Mouse (Mus musculus): Measurements from ENCODE around the gene Cd47. TPM values are rescaled to one million over a fixed set of nuclear protein-coding genes. Genes with fewer than 3 reads are reported as not detected.

Cd47 gene
- polyA plus RNA-seq, 1 experiment from 2014 or later, result 95.1 TPM

GRCm38 (mm10) chr16:49848651-49849050 is 48.3 kb downstream of the Cd47 start:
- H3K4me2 ChIP-seq (replicated peaks), result no peak overlapping the region
- H3K9ac ChIP-seq, result no peak overlapping the region
- WGBS, result 62% methylated on average over 1 of the region's 1 CpGs
- H3K4me3 ChIP-seq, result no peak overlapping the region
- ATAC-seq (ENCODE audit: low FRiP score), result no peak
- H3K9me3 ChIP-seq (replicated peaks), result no peaks in the 10 kb centered on the region
- no peaks in the 10 kb centered on the region for H3K27me3 ChIP-seq
- no peaks in the 10 kb centered on the region for H3K36me3 ChIP-seq
- no peaks in the 10 kb centered on the region for H3K4me1 ChIP-seq
- H3K27ac ChIP-seq, result no peak overlapping the region

GRCm38 (mm10) chr16:49852940-49853339 is 52.6 kb downstream of the Cd47 start:
- H3K4me2 ChIP-seq (replicated peaks), result no peak overlapping the region
- no peak overlapping the region for H3K27ac ChIP-seq
- H3K4me3 ChIP-seq, result no peak overlapping the region
- no peaks in the 10 kb centered on the region for H3K9me3 ChIP-seq (replicated peaks)
- peaks cover 10% of the 10 kb centered on the region for H3K4me1 ChIP-seq
- WGBS, result 87% methylated on average over 3 of the region's 3 CpGs
- H3K27me3 ChIP-seq, result no peaks in the 10 kb centered on the region
- H3K9ac ChIP-seq, result no peak overlapping the region
- ATAC-seq (ENCODE audit: low FRiP score), result no peak
- H3K36me3 ChIP-seq, result no peaks in the 10 kb centered on the region

- Histone ChIP-seq H3K9me3 (replicated peaks) (no peaks in the 10 kb centered on the region), H3K36me3 (no peaks in the 10 kb centered on the region), H3K4me1 (peaks cover 15% of the 10 kb centered on the region), H3K27me3 (no peaks in the 10 kb centered on the region), H3K9ac (no peak overlapping the region), H3K27ac (no peak overlapping the region), H3K4me3 (no peak overlapping the region), H3K4me2 (replicated peaks) (no peak overlapping the region)
- no peak for ATAC-seq (ENCODE audit: low FRiP score)
- WGBS, result 81% methylated on average over 6 of the region's 6 CpGs
Measured at GRCm38 (mm10) chr16:49853633-49854032, 53.3 kb downstream of the Cd47 start.

- peaks cover 15% of the 10 kb centered on the region for H3K4me1 ChIP-seq
- H3K27me3 ChIP-seq, result no peaks in the 10 kb centered on the region
- no peak overlapping the region for H3K4me3 ChIP-seq
- WGBS, result 91% methylated on average over 6 of the region's 6 CpGs
- no peak overlapping the region for H3K9ac ChIP-seq
- no peaks in the 10 kb centered on the region for H3K9me3 ChIP-seq (replicated peaks)
- no peaks in the 10 kb centered on the region for H3K36me3 ChIP-seq
- H3K4me2 ChIP-seq (replicated peaks), result no peak overlapping the region
- no peak for ATAC-seq (ENCODE audit: low FRiP score)
- no peak overlapping the region for H3K27ac ChIP-seq
Measured at GRCm38 (mm10) chr16:49854194-49854593, 53.9 kb downstream of the Cd47 start.

- ATAC-seq (ENCODE audit: low FRiP score), result peak; percentile 97
- Histone ChIP-seq H3K4me2 (replicated peaks) (peak overlapping the region; percentile 68), H3K4me1 (peaks cover 15% of the 10 kb centered on the region), H3K4me3 (peak overlapping the region; percentile 90), H3K9ac (peak overlapping the region; percentile 92), H3K36me3 (no peaks in the 10 kb centered on the region), H3K27me3 (no peaks in the 10 kb centered on the region), H3K9me3 (replicated peaks) (no peaks in the 10 kb centered on the region), H3K27ac (peak overlapping the region; percentile 98)
- WGBS, result 1% methylated on average over 73 of the region's 74 CpGs
Measured at GRCm38 (mm10) chr16:49854931-49855835, 54.9 kb downstream of the Cd47 start.

- Histone ChIP-seq H3K27ac (peak overlapping the region; percentile 98), H3K9me3 (replicated peaks) (no peaks in the 10 kb centered on the region), H3K4me3 (peak overlapping the region; percentile 90), H3K27me3 (no peaks in the 10 kb centered on the region), H3K9ac (peak overlapping the region; percentile 92), H3K36me3 (no peaks in the 10 kb centered on the region), H3K4me2 (replicated peaks) (peak overlapping the region; percentile 68), H3K4me1 (peaks cover 15% of the 10 kb centered on the region)
- ATAC-seq (ENCODE audit: low FRiP score), result peak; percentile 83
- under 1% methylated on average over 37 of the region's 39 CpGs for WGBS
Measured at GRCm38 (mm10) chr16:49855836-49856503, 55.6 kb downstream of the Cd47 start.

GRCm38 (mm10) chr16:49856661-49857060 is 56.3 kb downstream of the Cd47 start:
- H3K4me1 ChIP-seq, result peaks cover 15% of the 10 kb centered on the region
- 25% methylated on average over 8 of the region's 8 CpGs for WGBS
- H3K27me3 ChIP-seq, result no peaks in the 10 kb centered on the region
- no peaks in the 10 kb centered on the region for H3K36me3 ChIP-seq
- no peak for ATAC-seq (ENCODE audit: low FRiP score)
- H3K27ac ChIP-seq, result peak overlapping the region; percentile 17; the same call in 1 of the 2 replicates
- H3K4me2 ChIP-seq (replicated peaks), result peak overlapping the region; percentile 68
- no peaks in the 10 kb centered on the region for H3K9me3 ChIP-seq (replicated peaks)
- peak overlapping the region; percentile 92 for H3K9ac ChIP-seq
- H3K4me3 ChIP-seq, result peak overlapping the region; percentile 90

GRCm38 (mm10) chr16:49857504-49858160 is 57.3 kb downstream of the Cd47 start:
- H3K27me3 ChIP-seq, result no peaks in the 10 kb centered on the region
- peak overlapping the region; percentile 17 for H3K4me3 ChIP-seq
- no peak overlapping the region for H3K27ac ChIP-seq
- no peaks in the 10 kb centered on the region for H3K36me3 ChIP-seq
- H3K9me3 ChIP-seq (replicated peaks), result no peaks in the 10 kb centered on the region
- ATAC-seq (ENCODE audit: low FRiP score), result no peak
- H3K9ac ChIP-seq, result no peak overlapping the region
- peak overlapping the region; percentile 68 for H3K4me2 ChIP-seq (replicated peaks)
- WGBS, result 60% methylated on average over 8 of the region's 8 CpGs
- peaks cover 15% of the 10 kb centered on the region for H3K4me1 ChIP-seq

GRCm38 (mm10) chr16:49858161-49858906 is 58.0 kb downstream of the Cd47 start:
- Histone ChIP-seq H3K4me2 (replicated peaks) (peak overlapping the region; percentile 68), H3K9ac (no peak overlapping the region), H3K27me3 (no peaks in the 10 kb centered on the region), H3K36me3 (no peaks in the 10 kb centered on the region), H3K4me1 (peaks cover 15% of the 10 kb centered on the region), H3K27ac (no peak overlapping the region), H3K9me3 (replicated peaks) (no peaks in the 10 kb centered on the region), H3K4me3 (no peak overlapping the region)
- ATAC-seq (ENCODE audit: low FRiP score), result no peak
- 85% methylated on average over 9 of the region's 9 CpGs for WGBS

GRCm38 (mm10) chr16:49858907-49859853 is 58.8 kb downstream of the Cd47 start:
- Histone ChIP-seq H3K9ac (no peak overlapping the region), H3K9me3 (replicated peaks) (no peaks in the 10 kb centered on the region), H3K4me2 (replicated peaks) (no peak overlapping the region), H3K27me3 (no peaks in the 10 kb centered on the region), H3K36me3 (no peaks in the 10 kb centered on the region), H3K27ac (no peak overlapping the region), H3K4me3 (no peak overlapping the region), H3K4me1 (peaks cover 15% of the 10 kb centered on the region)
- no peak for ATAC-seq (ENCODE audit: low FRiP score)
- WGBS, result 79% methylated on average over 4 of the region's 4 CpGs

GRCm38 (mm10) chr16:49861986-49862385 is 61.7 kb downstream of the Cd47 start:
- no peak overlapping the region for H3K9ac ChIP-seq
- no peak overlapping the region for H3K27ac ChIP-seq
- H3K4me3 ChIP-seq, result no peak overlapping the region
- no peaks in the 10 kb centered on the region for H3K27me3 ChIP-seq
- no peak for ATAC-seq (ENCODE audit: low FRiP score)
- H3K36me3 ChIP-seq, result 0 out of 2 replicates have a peak, but pooled peaks cover 5% of the 10 kb centered on the region
- no peaks in the 10 kb centered on the region for H3K9me3 ChIP-seq (replicated peaks)
- 100% methylated on average over 1 of the region's 1 CpGs for WGBS
- H3K4me1 ChIP-seq, result peaks cover 9% of the 10 kb centered on the region; the same call in 1 of the 2 replicates
- H3K4me2 ChIP-seq (replicated peaks), result no peak overlapping the region

Data from hindbrain, embryonic 12.5 days (tissue).